In the genomic region with DNA sequence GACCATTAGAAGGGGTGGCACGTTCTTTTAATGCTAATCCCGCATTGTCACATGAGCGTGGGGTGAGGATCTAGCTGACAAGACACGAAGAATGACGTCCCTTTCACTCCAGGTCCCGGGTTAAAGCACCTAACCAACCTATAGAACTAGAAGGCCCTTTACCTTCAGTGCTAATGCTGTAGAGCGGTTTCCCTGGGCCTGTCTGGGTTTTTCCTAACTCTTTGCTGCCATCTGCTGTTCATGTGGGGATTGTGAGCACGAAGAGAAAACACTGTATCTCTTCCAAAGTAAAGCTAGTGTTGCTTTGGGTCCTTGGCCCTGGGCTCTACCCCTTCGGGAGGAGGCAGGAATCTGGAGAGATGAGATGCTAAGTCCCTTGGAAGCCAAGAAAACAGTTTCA, we compare ENCODE assay signal across 9 mouse cellular contexts.
DNase-seq lines count a peak whose midpoint lies in the region; ATAC-seq and TF ChIP-seq lines count a peak whose summit lies in the region.
"Had no signal": no experiment of that assay in that cellular context is flagged by ENCODE, and none has a peak within 500 bp of the region (broad histone marks: within the 10 kb centered on the region; RNA-seq: fewer than 3 reads in every experiment).

No protein-coding gene starts in this region.

- no peaks in the 10 kb centered on the region for H3K4me1 ChIP-seq in stomach, postnatal 0 days (replicated peaks; ENCODE audit: control insufficient read depth, insufficient read depth)

- H3K9me3 ChIP-seq in stomach, postnatal 0 days (ENCODE audit: control insufficient read depth, low read length), result no peaks in the 10 kb centered on the region
- H3K9me3 ChIP-seq: heart, embryonic 13.5 days had no signal

- peak; percentile 38 to 77 for DNase-seq in heart, adult 18-20 months
- no peak for DNase-seq in heart, adult 9 months (ENCODE audit: low spot score in 2 of 2)
- peak; percentile 39 for DNase-seq in CD4-positive helper T cell, adult 2 months (ENCODE audit: low read depth, low spot score)
- peak; percentile 40 for DNase-seq in cerebellum, adult 11 months
- DNase-seq in forelimb bud, embryonic 11.5 days (ENCODE audit: low read depth, low spot score), result peak; percentile 49
- DNase-seq in kidney, postnatal 4 days, result peak; percentile 44 to 58
- DNase-seq in stomach, postnatal 0 days (ENCODE audit: low spot score), result peak; percentile 41

- peak; percentile 78 for TF ChIP-seq CTCF in stomach, postnatal 0 days (IDR thresholded peaks at IDR 0.05; ENCODE audit: low read depth)

- peak; percentile 81 for ATAC-seq in megakaryocyte progenitor cell, adult 5-6 weeks (replicated peaks; ENCODE audit: poor library complexity)
- ATAC-seq in stomach, postnatal 0 days (ENCODE audit: low FRiP score, low TSS enrichment), result 0 out of 2 replicates have a peak, but pooled peaks have one; percentile 24

- no peak for TF ChIP-seq EP300 in stomach, postnatal 0 days (optimal IDR thresholded peaks at IDR 0.05)

- no peak overlapping the region for H3K4me3 ChIP-seq in stomach, postnatal 0 days (ENCODE audit: low read depth, low read length)
- H3K4me3 ChIP-seq: heart, embryonic 13.5 days had no signal

- WGBS in stomach, postnatal 0 days, result 40% methylated on average over 9 of the region's 9 CpGs

- H3K27me3 ChIP-seq in stomach, postnatal 0 days (ENCODE audit: control insufficient read depth, insufficient read depth, low read length), result no peaks in the 10 kb centered on the region
- H3K27me3 ChIP-seq: heart, embryonic 13.5 days had no signal

- no peak overlapping the region for H3K27ac ChIP-seq in stomach, postnatal 0 days (replicated peaks)
- H3K27ac ChIP-seq: heart, embryonic 13.5 days had no signal

- no peaks in the 10 kb centered on the region for H3K36me3 ChIP-seq in stomach, postnatal 0 days (ENCODE audit: control insufficient read depth, insufficient read depth, low read length)

- H3K4me2 ChIP-seq in stomach, postnatal 0 days (replicated peaks; ENCODE audit: low read depth), result no peak overlapping the region
- H3K4me2 ChIP-seq: heart, embryonic 13.5 days had no signal

- no peak overlapping the region for H3K9ac ChIP-seq in stomach, postnatal 0 days (ENCODE audit: low read length)
- H3K9ac ChIP-seq: heart, embryonic 13.5 days had no signal

Comparison
In these comparisons a context has a peak if more than half of its experiments do, and no peak if none do; other contexts are left out.
1. DNase-seq: peak in heart, adult 18-20 months (2 of 2), CD4-positive helper T cell, adult 2 months (single experiment), cerebellum, adult 11 months (single experiment), forelimb bud, embryonic 11.5 days (single experiment), kidney, postnatal 4 days (2 of 2) and stomach, postnatal 0 days (single experiment); none in heart, adult 9 months (0 of 2).